Mouse (Mus musculus) erythroid progenitor cell, adult 5-6 weeks (primary cell): ENCODE data around the gene Taf1. TPM values are rescaled to one million over a fixed set of nuclear protein-coding genes. Genes with fewer than 3 reads are reported as not detected.

Source experiments
- ATAC-seq: replicated peaks from 2 replicates; pipeline ENCODE4 v1.8.0; 2016; ENCODE audit warnings: moderate number of reproducible peaks, mild to moderate bottlenecking, moderate TSS enrichment, inconsistent platforms; ENCODE audit not compliant: poor library complexity, low FRiP score, severe bottlenecking
- total RNA-seq, 2 experiments: library from RNA; stranded (forward) in 1 of 2; stranded (reverse) in 1 of 2; fragments of 150-400 nt in 1 of 2; fragments of 186-747, 209-891 nt in 1 of 2; gene quantifications; 2 replicates each; pipeline versions ENCODE4 v1.2.3 to v1.2.4; 2015 to 2017; ENCODE audit warnings: low replicate concordance in 2 of 2

The Taf1 gene
- total RNA-seq, 2 experiments from 2014 or later, result 95.6 to 147 TPM

- no peak for ATAC-seq
These were observed 112.8 kb downstream of the Taf1 start for GRCm38 (mm10) chrX:101645286-101645685.

GRCm38 (mm10) chrX:101646621-101647020 lies 114.1 kb downstream of the Taf1 start:
- 0 out of 2 replicates have a peak, but pooled peaks have one; percentile 25 for ATAC-seq

Other genes with a start within 250 kb of the Taf1 start
- gene Nlgn3, start 233.6 kb upstream of the Taf1 start, total RNA-seq (2015; ENCODE audit: low replicate concordance), result not detected in 2 replicates
- gene Nlgn3, start 233.6 kb upstream of the Taf1 start, total RNA-seq (2017; ENCODE audit: low replicate concordance), result 0.26 and 1.5 TPM in 2 replicates
- not detected in 2 replicates for gene Gjb1, start 156.4 kb upstream of the Taf1 start, total RNA-seq (2015; ENCODE audit: low replicate concordance)
- not detected in 2 replicates for gene Gjb1, start 156.4 kb upstream of the Taf1 start, total RNA-seq (2017; ENCODE audit: low replicate concordance)
- 1.3 and 4.3 TPM in 2 replicates for gene Zmym3, start 111.9 kb upstream of the Taf1 start, total RNA-seq (2015; ENCODE audit: low replicate concordance)
- 2.2 and 2.3 TPM in 2 replicates for gene Zmym3, start 111.9 kb upstream of the Taf1 start, total RNA-seq (2017; ENCODE audit: low replicate concordance)
- 155 and 173 TPM in 2 replicates for gene Nono, start 103.4 kb upstream of the Taf1 start, total RNA-seq (2015; ENCODE audit: low replicate concordance)
- gene Nono, start 103.4 kb upstream of the Taf1 start, total RNA-seq (2017; ENCODE audit: low replicate concordance), result 224 and 241 TPM in 2 replicates
- gene Itgb1bp2, start 83.6 kb upstream of the Taf1 start, total RNA-seq (2015; ENCODE audit: low replicate concordance), result 2.9 and 7.6 TPM in 2 replicates
- 2.3 and 4.1 TPM in 2 replicates for gene Itgb1bp2, start 83.6 kb upstream of the Taf1 start, total RNA-seq (2017; ENCODE audit: low replicate concordance)
- gene Ogt, start 107.3 kb downstream of the Taf1 start, total RNA-seq (2015; ENCODE audit: low replicate concordance), result 202 and 228 TPM in 2 replicates
- 128 and 130 TPM in 2 replicates for gene Ogt, start 107.3 kb downstream of the Taf1 start, total RNA-seq (2017; ENCODE audit: low replicate concordance)
- 0.84 TPM in 1 of 2 replicates, not detected in the other for gene Cxcr3, start 201.5 kb downstream of the Taf1 start, total RNA-seq (2015; ENCODE audit: low replicate concordance)
- gene Cxcr3, start 201.5 kb downstream of the Taf1 start, total RNA-seq (2017; ENCODE audit: low replicate concordance), result 0.39 TPM in 1 of 2 replicates, not detected in the other